Mouse (Mus musculus) layer of hippocampus, adult 11-12 months (tissue): ENCODE measurements around the gene Cdk1.
A peak's percentile ranks its signal among the peaks of the same experiment; 100 is the strongest.

Source experiments
- DNase-seq: peaks from one replicate; pipeline ENCODE4 v3.0.0; 2022; ENCODE audit warnings: low spot score

Cdk1 gene

DNA sequence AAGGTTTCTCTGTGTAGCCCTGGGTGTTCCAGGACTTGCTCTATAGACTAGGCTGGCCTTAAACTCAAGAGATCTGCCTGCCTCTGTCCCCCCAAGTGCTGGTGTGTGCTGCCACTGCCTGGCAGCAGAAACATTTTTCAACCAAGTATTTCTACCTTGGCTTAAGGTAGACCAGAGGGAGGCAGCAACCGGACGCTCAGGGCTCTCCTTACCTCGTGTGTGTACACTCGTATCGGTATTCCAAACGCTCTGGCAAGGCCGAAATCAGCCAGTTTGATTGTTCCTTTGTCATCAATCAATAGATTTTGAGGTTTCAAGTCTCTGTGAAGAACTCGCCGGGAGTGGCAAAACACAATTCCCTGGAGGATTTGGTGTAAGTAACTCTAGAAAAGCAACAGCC, 10.4 kb downstream of the Cdk1 start:
- DNase-seq = no peak

DNA sequence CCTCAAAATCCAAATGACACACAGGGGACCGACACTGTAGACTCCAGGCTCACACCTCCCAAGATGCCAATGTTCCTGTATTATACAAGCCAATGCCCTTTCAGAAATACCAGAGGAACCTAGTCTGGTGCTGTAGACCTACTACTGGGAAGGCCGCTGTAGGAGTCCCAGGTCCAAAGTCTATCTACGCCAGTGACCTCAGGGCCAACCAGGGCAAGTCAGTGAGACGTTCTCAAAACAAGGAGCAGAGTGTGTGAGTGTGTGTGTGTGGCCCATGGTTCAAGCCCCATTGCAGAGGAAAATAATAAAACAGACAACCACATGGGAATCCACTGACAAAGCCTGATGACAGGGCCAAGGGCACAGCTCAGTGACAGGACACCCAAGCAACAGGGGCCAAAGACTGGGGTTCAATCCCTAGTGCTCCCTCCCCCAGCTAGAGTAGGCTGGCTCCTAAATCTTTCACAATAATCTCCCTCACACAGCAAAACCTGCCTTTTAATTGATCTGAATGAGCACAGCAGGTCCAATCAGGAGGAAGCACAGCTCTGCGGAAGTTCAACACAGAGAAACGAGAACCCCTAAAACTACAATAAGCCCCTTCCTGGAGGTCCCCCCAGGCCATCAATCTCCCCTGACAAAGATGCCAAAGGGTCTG, 11.0 kb downstream of the Cdk1 start:
- DNase-seq = no peak

DNA sequence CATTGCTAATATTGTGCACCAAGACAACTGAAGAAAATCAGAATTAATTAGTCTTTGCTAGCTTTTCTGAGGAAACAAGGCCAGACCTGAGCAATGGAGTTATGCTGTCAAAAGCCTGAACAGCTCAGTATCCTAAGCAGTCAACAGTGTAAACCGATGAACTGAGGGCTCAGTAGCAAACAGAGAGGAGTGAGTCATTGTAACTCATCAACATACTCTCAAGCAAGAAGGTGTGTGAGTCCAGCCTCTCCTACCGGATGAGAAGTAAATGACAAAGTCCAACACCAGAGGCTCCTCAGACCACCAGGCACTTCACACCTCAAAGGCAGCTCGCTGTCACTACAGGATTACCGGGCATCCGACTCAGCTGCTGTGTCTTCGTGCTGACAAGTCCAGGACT, 12.7 kb downstream of the Cdk1 start:
- DNase-seq = no peak

DNA sequence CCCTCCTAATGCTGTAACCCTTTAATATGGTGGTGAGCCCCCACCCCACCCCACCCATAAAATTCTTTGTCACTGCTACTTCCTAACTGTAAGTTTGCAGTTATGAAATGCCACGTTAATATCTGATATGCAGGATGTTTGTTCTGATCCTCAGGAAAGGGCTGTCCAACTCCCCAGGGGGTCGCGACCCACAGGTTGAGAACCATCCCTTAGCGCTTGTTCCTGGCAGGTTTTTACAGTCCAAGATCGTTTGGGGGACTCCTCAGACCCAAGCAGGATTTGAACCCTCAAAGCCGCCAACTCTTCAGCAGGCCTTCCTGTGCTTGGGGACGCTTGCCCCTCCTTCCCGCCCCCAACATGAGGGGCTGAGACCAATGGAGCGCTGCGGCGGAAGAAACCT, 16.5 kb downstream of the Cdk1 start:
- DNase-seq = no peak

DNA sequence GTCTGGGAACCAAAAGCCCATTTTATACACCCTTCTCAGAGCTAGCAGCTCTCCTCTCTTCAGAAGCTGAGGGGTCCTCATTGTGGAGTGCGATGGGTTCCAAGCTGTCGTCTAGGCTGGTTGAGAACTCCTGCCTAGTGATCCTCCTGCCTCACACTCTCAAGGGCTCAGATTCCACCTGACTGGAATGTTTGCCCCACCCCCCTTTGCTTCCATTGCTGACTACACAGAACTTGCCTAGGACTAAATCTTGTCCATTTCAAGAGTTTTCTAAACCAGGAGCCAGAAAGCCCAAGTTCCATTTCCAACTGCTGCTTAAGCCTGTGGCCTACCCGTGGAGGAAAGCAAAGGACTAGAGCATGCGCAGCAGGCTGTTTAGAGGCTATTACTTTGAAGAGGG, 17.1 kb downstream of the Cdk1 start:
- no peak for DNase-seq

DNA sequence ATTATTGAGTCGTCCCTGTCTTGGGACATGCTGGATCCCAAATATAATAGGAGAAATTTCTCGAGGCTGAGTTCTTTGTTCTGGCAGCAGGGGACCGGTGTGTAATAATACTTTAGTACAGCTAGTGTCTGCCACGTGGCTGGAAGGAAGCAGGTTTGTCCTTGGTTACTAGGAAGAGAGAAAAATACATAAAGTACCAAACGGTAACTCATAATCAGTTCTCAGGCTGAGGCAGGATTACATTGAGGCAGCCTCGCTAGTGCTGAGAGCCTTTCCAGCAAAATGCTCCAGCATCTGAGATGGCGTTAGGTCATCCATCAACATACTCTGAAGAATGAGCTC, 17.6 kb downstream of the Cdk1 start:
- no peak for DNase-seq

DNA sequence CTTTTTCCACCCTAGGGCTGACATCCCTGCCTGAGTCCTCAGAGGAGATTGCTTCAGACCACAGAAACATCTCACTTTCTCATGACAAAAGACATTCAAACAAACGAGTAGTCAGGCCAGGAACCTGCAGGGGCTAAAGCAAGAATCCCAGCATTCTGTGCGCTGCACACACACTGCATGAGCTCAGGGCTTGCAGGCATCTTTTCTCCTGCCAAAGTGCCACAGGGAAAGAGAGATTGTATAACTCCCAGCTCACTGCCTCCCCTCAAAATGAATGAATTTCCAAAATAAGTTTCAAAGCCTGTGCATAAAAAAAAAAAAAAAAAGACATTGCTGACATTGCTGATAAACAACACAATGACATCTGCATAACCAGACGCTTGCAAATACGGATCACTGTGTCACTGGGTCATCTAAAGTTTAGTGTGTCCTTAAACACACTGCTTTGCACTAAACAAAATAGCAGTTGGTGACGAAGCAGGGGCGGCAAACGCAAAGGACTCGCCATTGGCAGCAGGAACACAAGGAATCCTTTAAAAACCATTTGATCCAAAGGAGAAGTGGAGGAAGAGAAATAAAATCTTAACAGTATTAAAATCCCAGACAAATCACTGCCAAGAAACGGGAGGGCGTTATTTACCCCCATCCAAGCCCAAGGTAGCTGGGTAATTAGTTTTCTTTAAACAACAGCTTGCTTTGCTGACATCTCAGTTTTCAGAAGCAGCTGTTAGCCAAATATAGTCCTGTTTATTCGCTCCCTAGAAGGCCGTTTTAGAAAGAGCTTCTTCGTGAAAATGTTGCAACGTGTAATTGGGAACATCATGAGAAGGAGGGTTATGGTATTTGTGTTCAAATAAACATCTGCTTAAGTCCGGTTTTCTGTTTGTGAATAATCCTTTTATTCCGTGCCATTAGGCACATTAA, 18.2 kb downstream of the Cdk1 start:
- DNase-seq = no peak

DNA sequence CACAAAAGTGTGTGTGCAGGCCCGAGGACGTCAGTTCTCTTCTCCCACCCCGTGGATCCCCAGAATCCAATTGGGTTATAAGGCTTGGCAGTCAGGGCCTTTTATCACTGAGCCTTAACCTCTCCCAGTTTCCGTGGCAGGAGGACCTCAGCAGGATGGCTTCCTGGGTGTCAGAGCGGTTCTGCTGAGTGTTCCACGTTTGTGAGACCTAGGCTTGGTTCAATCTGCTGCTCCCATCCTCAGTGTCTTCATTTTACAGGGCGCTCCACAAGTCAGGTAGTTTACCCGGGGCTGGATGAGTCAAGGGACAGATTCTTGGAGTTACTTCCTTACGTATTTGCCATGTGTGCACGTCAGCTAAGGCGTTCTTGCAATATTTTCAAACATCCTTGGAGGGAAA, 19.5 kb downstream of the Cdk1 start:
- DNase-seq = no peak

DNA sequence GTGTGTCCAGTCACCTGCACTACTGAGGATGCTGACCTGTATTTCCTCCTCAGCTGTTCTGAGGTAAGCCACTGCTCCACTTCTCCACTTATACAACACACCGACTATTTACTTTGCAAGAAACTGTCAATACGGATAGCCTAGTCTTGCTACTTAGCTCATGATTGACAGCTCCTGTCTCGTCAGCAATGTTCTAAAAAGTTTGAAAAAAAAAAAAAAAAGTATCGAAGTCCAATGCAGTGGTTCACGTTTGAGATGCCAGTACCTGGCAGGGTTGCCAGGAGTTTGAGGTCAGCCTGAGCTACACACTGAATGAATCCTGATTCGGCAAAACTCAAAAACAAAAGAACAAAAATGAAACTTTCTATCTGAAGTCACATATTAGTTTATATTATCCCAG, 21.5 kb downstream of the Cdk1 start:
- no peak for DNase-seq

DNA sequence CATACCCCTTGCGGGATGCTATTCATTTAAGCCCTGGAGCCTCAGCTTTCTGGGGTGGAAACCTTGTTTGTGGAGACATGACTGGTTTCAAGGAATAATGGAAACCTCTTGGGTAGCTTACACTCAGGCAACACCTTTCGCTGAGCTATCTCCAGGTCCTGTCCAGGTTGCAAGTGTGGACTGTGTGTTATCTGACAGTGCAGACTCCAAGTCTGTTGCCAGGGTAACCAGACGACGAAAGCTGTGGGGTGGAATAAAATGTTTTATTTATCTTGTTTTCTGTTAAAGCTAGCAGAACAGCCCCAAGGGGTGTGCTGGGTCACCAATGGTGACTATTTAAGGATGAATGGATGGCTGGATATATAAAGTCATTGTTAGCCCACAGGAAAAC, 24.1 kb downstream of the Cdk1 start:
- no peak for DNase-seq

DNA sequence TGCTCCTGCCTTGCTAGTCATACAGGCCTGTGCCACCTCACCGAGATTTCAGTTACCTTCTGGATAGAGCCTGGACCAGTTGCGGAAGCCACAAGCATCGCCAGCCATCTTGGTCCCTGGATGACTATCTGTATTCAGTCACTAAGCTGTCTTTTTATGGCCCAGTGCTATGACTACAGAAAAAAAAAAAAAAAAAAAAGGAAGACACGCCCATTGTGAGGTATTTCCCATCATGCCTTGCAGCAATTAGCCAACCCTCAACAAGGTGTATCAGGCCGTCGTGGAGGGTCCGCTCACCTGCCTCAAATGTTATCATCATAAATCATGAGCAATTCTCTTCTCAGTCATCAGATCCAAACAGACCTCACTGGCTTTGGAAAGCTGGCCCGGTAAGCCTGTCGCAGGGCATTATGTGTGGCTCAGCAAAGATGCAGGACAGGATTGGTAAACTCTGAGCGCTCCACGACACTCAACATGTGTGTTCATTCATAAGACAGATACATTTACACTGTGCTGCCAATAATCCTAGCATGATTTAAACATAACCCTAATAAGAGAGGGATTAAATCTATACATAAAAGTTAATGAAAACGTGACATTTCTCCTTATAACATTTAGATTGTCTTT, 24.6 kb downstream of the Cdk1 start:
- no peak for DNase-seq

DNA sequence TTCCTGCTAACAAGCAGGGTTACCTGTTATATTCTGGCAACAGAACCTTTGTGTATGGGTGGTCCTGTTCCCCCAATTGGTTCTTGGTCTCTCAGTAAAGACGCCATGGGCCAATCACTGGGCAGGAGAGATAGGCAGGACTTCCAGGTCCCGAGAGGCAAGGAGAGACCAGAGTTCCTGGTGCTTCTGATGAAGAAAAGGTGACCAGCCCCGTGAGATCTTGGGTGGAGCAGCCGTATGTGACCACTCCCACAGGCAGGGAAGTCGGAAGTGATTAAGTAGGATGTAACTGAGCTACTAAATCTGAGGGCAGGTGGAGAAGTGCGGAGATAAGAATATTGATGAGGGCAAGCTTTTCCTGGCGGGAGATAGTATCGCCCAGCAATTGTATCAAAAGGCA, 25.4 kb downstream of the Cdk1 start:
- DNase-seq = no peak

DNA sequence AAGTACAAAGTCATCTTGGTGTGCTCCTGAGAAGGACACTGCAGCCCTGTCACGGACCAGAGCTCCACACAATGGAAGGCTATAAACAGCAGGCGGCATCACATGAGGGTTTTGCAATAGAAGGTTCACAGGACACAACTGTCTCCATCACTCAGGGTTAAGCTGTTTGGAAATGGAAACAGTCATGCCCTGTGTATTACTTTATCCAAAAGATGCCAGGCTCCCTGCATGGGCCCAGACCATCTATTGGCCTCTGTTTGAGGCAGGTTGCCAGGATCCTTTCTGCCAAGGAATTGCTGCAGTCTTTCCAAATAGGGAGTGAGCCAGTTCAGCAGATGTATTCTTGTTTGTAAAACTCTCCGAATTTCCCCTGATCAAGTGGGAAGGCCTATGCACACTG, 26.3 kb downstream of the Cdk1 start:
- peak; percentile 41 for DNase-seq

DNA sequence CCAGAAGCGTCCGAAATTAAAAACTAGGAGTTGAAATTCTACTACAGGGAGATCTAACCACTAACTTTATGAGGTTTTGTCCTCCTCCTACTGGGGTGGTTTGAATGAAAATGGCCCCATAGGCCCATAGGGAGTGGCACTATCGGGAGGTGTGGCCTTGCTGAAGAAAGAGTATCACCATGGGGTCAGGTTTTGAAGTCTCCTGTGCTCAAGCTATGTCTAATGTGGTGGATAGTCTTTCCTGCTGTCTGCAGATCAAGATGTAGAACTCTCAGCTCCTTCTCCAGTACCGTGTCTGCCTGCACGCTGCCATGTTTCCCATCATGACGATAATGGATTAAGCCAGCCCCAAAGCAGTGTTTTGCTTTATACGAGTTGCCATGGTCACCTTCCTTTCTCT, 27.9 kb downstream of the Cdk1 start:
- DNase-seq = no peak

DNA sequence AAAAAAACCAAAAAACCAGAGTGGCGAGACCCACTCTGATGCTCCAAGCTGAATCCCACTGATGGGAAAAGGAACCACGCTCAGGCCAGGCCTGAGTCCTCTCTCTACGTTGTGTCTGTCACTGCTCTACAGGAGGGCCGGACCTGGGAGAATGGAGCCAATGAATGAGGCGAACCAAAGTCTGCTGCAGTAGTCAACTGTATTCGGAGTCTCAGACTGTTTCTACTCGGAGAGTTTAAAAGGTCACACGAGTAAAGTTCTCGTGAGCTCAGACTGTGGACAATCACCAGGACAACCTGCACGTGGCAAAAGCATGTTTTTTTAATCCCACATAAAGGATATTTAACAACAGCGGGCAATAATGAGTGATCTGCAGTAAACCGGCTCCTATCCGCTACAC, 28.8 kb downstream of the Cdk1 start:
- DNase-seq = no peak

DNA sequence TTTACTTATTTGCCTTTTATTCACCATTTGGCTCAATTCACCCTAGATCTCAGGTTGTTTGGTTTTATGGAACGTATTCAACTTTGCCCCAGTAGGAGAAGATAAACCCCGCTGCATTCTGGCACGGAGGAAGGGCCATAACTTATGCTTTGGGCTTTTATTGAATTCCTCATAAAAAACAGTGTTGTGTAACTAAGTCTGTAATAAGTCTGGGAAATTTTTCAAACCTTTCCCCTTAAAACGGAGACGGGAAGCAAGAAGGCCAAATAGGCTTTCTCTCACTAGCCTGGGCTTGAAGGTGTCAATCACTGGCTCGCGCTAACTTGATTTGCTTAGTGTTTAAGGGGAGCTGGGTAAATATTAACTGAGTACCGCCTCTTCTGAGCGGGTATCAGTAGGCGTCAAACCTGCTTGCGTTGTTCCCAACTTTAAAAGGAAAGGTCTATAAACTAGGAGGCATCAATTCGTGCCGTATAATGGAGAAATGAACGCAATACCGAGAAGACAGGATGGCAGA, 31.2 kb downstream of the Cdk1 start:
- no peak for DNase-seq

DNA sequence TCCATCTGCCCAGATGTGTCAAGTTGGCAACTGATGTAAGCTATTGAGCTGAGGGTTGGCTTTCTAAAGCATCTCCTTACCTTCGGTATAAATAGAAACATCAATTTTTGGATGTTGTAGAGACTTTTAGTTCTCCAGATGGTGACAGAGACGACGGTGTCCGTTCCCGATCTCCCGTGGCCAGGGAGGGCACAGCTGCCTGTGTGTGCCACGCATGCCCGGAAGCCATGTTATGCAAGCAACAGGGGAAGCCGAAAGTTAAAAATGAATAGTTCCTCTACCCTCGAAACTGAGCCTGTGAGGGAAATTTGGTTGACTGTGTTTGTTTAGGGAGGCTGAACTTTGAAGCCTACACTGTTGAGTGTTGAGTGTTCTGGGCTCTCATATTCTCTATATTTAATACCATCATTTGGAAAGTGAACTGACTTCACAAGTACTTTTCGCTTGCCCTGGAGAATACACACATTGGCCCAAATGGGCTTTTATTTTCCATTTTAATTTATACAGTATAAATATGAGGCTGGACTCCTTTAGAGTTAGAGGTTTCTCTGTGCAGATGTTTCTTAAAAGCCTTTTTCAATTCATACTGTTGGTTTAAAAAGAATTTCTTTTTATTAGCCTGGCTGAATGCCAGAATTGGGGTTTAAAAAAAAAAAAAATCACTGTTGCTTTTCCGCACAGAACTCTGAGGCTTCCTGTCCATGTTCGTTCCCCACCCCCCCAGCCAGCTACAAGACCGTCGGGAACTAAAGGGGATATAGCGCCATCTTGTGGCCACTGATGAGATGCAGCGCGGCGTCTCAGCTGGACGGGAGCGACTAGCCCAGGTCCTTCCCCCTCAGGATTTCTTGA, 31.8 kb downstream of the Cdk1 start:
- peak; percentile 83 for DNase-seq

DNA sequence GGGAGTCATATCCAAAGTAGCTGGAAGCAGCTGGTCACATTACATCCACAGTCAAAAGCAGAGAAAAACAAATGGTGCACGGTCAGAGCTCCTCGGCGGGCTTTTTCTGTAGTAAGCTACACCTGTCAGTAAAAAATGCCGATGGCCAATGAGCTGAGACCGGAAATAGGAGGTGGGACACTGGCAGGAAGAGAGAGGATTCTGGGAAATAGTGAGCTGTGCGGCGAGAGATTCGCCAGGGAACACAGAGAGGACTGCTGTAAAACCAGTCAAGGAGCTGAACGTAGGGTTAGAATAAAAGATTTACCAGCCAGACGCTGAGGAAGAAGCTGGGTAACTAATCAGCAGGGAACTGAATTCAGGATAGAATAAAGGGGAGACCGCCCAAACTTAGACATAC, 34.2 kb downstream of the Cdk1 start:
- DNase-seq = no peak

DNA sequence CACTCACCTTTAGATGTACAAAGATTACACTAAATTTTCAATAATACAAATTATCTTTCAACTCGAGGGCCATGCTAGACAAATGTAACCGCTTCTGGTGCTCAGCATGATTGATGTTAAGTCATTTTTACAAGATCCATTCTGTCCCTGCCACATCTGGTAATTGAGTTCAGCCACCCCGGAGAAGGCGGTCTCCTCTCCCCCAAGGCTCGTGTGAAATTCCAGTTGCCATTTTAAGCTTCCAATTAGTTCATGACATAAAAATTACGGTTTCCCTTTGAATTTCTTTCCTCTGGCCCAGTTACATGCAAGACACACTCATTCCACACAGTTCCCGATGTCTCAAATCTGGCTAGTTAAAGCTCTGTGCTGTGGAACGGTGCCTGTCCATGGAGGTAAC, 38.8 kb downstream of the Cdk1 start:
- no peak for DNase-seq

DNA sequence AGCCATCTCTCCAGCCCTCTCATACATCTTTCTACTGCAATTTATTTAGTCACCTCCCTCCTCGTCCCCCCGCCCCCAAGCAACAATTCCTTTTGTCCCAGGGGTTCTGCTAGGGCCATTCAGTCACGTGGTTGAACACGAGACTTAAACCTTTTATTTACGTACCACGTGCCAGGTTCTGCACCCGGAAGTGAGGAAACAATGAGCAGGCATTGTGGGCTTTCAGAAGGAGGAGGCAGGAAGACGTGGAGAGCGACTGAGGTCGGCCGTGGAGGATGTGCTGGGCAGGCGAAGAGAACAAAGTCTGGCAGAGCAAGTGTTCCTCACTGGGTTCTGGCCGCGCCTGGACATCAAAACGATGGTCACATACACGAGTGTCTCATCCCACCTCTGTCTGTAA, 40.9 kb downstream of the Cdk1 start:
- DNase-seq = no peak

DNA sequence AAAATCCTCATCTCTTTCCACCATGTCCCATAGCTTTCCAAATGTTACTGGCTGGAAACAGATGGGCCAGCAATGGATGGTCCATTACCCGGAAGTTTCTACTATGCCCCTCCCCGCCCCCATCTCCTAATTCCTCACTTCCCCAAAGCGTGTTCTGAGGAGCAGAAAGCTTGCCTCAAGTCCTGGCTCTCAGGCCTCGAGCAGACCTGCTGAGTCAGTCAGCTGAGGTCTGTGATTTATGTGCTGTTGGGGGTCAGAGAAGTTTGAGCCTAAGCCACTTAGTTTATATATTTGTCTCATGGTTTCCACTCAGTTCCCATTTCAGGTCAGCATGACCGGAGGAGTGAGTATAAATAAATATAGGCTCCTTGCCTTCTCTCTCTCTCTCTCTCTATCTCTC, 43.6 kb downstream of the Cdk1 start:
- DNase-seq = no peak

DNA sequence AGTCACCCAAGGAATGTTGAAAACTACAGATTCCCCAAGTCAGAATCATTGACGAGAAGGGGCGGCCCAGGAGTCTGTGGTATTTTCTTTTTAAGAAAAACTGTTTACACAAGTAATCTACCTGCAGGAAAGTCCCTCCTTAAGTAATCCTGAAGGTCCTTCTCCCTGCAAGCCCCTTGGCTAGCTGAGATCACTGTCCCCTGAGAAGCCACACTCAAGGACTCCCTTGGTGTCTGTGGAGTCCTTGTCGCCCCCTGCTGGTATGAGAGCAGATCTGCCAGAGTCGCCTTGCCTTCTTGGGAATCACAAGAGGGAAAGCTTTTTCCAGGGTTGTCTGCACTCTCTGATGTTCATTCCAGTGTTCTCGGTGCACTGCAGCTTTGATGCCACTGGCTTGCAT, 45.7 kb downstream of the Cdk1 start:
- DNase-seq = peak; percentile 61
